Mouse (Mus musculus) Patski (cell line): ENCODE data around the gene Trank1. TPM values are rescaled to one million over a fixed set of nuclear protein-coding genes. Genes with fewer than 3 reads are reported as not detected.

ENCODE experiments used
- ATAC-seq: fragments of 100-300 bp; one replicate; pipeline ENCODE4 v1.8.0; 2021
- CTCF ChIA-PET: fragments of 350-600 bp; sonication (Branson Sonifier 250); formaldehyde crosslinking; loops from one replicate; lab custom pipeline; 2022; ENCODE audit warnings: inconsistent platforms; lab: Charles Lee
- POLR2A ChIA-PET: fragments of 350-600 bp; sonication (Branson Sonifier 250); formaldehyde crosslinking; loops from one replicate; lab custom pipeline; 2022; ENCODE audit warnings: antibody characterized with exemption, inconsistent platforms; lab: Charles Lee
- DNase-seq: peaks from one replicate; pipeline ENCODE4 v3.0.0-alpha.2; 2011; ENCODE audit warnings: low read depth, low spot score
- H3K27me3 ChIP-seq: fragments of 371-371 bp; one replicate; pipeline ENCODE4 v1.5.1; 2021
- CTCF ChIP-seq: fragments of 100-300 bp; IDR thresholded peaks from one replicate; pipeline ENCODE4 v1.5.1; 2021
- in situ Hi-C: fragments of 300-500 bp; cut with MboI; formaldehyde crosslinking; loops from 3 replicates; pipeline ENCODE4 v1.11.1; 2018; ENCODE audit warnings: low pct_unique_long_range_greater_than_20kb, mixed read lengths
- polyA plus RNA-seq: library from polyadenylated mRNA; unstranded; gene quantifications from one replicate; pipeline ENCODE4 v1.2.3, GENCODE M21; 2021

Trank1 gene
- polyA plus RNA-seq, 1 experiment from 2014 or later: 8.6 TPM

DNA sequence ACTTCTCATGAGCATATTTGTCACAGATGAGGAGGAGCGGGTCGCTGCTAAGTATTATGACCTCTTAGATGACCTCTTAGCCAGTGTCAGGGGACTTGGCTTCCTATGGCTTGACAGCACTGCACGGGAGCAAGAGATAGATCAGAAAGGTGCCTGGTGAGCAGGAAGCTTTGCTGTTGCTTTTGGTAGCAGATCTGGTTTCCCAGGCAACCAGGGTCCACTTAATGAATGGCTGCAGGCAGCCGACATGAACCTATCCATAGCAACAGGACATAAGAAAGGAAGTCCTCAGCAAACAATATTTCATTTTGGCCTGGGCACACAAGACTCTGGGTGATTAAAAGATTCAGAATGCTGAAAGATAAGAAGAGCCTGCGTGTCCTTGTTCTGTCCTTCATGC, 25.9 kb upstream of the Trank1 start:
- no peak for TF ChIP-seq CTCF
- DNase-seq: no peak
- POLR2A ChIA-PET: no interaction called here

DNA sequence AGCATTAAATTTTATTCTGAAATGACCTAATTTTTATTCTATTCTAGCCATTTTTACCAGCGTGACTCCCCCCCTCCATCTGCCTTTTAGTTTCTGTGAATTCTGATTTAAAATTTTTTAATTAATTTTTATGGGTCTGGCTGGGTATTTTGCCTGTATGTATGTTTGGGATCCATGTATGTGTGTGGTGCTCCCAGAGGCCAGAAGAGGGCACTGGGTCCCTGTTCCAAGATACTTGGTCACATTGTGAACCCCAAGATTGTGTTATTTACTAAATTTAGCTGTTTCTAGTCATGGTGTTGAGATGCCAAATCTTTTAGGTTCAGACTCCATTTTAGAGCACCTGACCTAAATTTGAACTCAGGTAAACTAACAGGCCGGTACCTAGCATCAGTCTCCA, 25.1 kb upstream of the Trank1 start:
- no peak for DNase-seq
- in situ Hi-C loops: no loop called here
- no peak for ATAC-seq
- H3K27me3 ChIP-seq: no peaks in the 10 kb centered on the region
- CTCF ChIA-PET: interaction anchor here (1.4 kb wide), 1 partner anchor 189 kb away, joined by 3 read pairs; no protein-coding TSS in a partner anchor
- peak; percentile 52 for TF ChIP-seq CTCF
- POLR2A ChIA-PET: no interaction called here

More for the DNA sequence above, 25.9 kb upstream of the Trank1 start:
- ATAC-seq: no peak
- H3K27me3 ChIP-seq: no peaks in the 10 kb centered on the region
- CTCF ChIA-PET: no interaction called here
- in situ Hi-C loops: no loop called here

DNA sequence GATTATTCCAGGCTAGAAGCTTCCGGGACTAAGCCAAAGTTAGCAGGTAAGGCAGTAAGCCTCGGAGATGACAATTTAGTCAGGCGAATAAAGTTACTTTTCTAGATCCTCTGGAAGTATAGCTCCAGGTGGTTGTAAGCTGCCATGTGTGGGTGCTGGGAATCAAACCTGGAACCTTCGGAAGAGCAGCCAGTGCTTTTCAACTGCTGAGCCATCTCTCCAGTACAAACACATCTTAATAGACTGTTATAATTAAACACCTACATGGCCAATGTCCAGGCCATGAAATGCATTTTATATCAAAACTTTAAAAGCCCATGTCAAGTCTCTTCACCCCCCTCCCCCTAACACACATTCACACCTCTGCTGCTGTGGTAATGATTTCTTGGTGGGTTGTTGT, 23.6 kb upstream of the Trank1 start:
- no peak for DNase-seq
- no peaks in the 10 kb centered on the region for H3K27me3 ChIP-seq
- in situ Hi-C loops: no loop called here
- POLR2A ChIA-PET: interaction anchor here (0.6 kb wide), 1 partner anchor 9 kb away, joined by 3 read pairs; no protein-coding TSS in a partner anchor
- TF ChIP-seq CTCF: no peak
- ATAC-seq: no peak
- CTCF ChIA-PET: interaction anchor here (1.4 to 4.7 kb wide), 3 partner anchors 15 to 188 kb away, joined by 3 to 65 read pairs (median 11); no protein-coding TSS in a partner anchor

DNA sequence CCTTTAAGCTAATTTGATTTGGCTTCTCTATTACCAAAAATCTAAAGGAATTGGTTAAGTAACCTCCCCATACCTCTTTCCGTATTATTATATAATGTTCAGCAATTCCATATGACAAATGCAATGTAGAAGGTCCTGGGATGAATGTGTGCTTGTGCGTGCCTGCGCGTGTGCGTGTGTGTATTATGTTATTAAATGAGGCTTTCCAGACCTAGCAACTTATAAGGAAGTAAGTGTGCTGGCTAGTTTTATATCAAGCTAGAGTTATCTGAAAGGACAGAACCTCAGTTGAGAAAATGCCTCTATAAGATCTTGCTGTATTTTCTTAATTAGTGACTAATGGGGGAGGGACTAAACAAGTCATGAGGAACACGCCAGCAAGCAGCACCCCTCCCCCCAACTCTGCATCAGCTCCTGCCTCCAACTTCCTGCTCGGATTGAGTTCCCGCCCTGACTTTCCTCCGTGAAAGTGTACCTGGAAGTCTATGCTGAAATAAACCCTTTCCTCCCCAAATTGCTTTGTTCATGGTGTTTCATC, 22.2 kb upstream of the Trank1 start:
- peak; percentile 15 for ATAC-seq

DNA sequence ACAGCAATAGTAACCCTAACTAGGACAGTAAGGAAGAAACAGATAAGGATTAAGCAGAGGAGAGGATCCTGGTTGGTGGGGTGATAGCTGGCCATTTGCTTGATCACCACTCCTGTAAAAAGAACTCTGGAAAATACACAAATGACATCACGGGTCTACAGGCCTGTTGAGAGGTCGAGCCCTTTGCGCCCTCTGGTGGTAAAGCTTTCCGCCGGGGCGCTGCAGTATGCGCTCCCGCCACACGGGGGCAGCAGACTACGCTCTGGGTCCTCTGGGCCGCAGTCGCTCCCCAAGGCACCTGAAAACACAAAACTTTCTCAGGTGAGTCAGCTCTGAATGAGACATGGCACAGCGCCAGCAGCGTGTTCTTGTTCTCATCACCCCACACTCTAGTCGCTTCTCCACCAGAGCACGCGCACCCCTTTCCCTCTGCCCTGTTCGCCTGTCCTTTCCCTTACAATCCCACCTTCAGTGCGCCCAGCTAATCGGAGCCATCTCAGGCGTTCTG, 21.7 kb upstream of the Trank1 start:
- in situ Hi-C loops: no loop called here
- peak; percentile 48 for ATAC-seq
- H3K27me3 ChIP-seq: no peaks in the 10 kb centered on the region
- POLR2A ChIA-PET: interaction anchor here (0.6 to 0.9 kb wide), 2 partner anchors 21 to 470 kb away, joined by 3 to 5 read pairs; partner anchors contain the start of gene Trank1
- peak; percentile 100 for TF ChIP-seq CTCF
- CTCF ChIA-PET: interaction anchor here (0.9 to 4.7 kb wide), 34 partner anchors 8 to 293 kb away, joined by 3 to 65 read pairs (median 6); no protein-coding TSS in a partner anchor
- no peak for DNase-seq

More for the DNA sequence above, 22.2 kb upstream of the Trank1 start:
- POLR2A ChIA-PET: interaction anchor here (0.6 to 0.9 kb wide), 3 partner anchors 22 to 1197 kb away, joined by 3 to 8 read pairs (median 5); partner anchors contain the start of gene Trank1
- CTCF ChIA-PET: interaction anchor here (0.9 to 4.7 kb wide), 33 partner anchors 8 to 292 kb away, joined by 3 to 65 read pairs (median 6); no protein-coding TSS in a partner anchor
- TF ChIP-seq CTCF: no peak
- in situ Hi-C loops: no loop called here
- no peaks in the 10 kb centered on the region for H3K27me3 ChIP-seq
- DNase-seq: no peak

DNA sequence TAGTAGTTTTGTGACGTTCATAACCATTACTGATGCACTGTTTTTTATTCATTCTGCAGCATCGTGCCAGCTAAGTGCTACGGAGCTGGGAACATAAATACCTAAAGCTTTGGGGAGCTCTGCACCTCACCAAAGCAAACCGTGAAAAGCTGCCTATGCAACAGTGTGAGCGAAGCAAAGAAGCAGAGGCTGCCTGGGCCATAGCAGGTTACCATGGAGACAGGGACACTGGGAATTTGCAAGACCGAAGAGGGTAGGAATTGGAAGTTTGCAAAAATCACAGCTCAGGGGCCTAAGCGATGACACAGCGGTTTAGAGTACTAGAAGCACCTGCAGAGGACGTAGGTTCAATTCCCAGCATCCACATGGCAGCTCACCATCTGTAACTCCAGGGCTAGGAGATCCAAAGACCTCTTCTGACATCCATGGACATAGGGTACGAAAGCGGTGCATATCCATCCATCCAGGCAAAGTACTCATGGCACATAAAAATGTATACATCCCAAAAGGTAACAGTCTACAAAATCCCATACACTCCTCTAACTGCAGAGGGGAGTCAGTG, 20.9 kb upstream of the Trank1 start:
- in situ Hi-C loops: no loop called here
- no peaks in the 10 kb centered on the region for H3K27me3 ChIP-seq
- ATAC-seq (no peak), DNase-seq (no peak)
- POLR2A ChIA-PET: interaction anchor here (1.2 kb wide), 1 partner anchor 10 kb away, joined by 3 read pairs; no protein-coding TSS in a partner anchor
- CTCF ChIA-PET: interaction anchor here (0.9 to 4.7 kb wide), 27 partner anchors 7 to 294 kb away, joined by 3 to 65 read pairs (median 6); no protein-coding TSS in a partner anchor
- TF ChIP-seq CTCF: no peak

DNA sequence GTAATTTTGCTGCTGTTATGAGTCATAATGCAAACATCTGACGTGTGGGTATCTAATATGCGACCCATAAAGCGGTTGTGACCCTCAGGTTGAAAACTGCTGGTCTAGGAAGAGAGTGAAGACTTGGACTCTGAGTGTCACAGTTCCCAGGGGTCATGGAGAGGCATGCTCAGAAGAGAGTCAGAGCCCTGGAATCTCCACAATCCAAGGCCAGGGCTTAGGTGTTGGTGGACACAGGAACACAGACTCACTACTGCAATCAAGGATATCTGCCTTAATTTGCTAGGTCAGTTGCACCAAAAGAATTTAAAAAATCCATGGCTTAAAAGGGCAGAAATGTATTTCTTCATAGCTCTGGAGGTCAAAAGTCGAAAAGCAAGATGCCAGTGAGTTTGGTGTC, 18.3 kb upstream of the Trank1 start:
- ChIA-PET CTCF (interaction anchor here (1.0 to 1.2 kb wide), 2 partner anchors 11 to 13 kb away, joined by 3 read pairs; no protein-coding TSS in a partner anchor), POLR2A (no interaction called here)
- in situ Hi-C loops: no loop called here
- ATAC-seq: peak; percentile 62
- no peak for DNase-seq
- no peak for TF ChIP-seq CTCF
- no peaks in the 10 kb centered on the region for H3K27me3 ChIP-seq

DNA sequence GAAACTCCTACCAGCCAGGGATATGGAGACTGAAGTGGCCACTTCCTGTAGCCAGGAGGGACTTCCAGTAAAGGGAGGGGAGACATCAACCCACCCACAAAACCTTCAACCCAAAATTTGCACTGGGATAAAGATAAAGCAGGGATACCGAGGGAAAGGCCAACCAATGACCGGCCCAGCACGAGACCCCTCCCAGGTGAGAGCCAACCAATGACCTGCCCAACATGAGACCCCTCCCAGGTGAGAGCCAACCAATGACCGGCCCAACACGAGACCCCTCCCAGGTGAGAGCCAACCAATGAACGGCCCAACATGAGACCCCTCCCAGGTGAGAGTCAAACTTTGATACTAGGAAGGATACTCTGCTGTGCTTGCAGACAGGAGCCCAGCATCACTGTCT, 16.6 kb upstream of the Trank1 start:
- TF ChIP-seq CTCF: no peak
- in situ Hi-C loops: no loop called here
- ATAC-seq (no peak), DNase-seq (no peak)
- H3K27me3 ChIP-seq: no peaks in the 10 kb centered on the region
- CTCF ChIA-PET: no interaction called here
- POLR2A ChIA-PET: no interaction called here

DNA sequence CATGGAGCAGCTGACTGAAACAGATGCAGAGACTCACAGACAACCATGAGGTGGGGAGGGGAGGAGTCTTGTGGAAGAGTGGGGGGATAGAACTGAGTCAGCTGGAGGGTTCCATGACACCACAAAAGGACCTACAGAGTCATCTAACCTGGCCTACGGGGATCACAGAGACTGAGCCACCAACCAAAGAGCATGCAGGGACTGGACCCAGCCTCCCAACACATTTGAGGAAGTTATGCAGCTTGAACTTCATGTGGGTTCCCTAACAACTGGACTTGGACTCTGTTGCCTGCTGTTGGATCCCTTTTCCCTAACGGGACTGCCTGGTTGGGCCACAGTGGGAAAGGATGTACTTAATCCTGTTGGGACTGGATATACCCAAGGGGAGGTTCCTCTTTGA, 16.2 kb upstream of the Trank1 start:
- in situ Hi-C loops: no loop called here
- no peak for TF ChIP-seq CTCF
- ATAC-seq (no peak), DNase-seq (no peak)
- no peaks in the 10 kb centered on the region for H3K27me3 ChIP-seq
- POLR2A ChIA-PET: no interaction called here
- CTCF ChIA-PET: no interaction called here

DNA sequence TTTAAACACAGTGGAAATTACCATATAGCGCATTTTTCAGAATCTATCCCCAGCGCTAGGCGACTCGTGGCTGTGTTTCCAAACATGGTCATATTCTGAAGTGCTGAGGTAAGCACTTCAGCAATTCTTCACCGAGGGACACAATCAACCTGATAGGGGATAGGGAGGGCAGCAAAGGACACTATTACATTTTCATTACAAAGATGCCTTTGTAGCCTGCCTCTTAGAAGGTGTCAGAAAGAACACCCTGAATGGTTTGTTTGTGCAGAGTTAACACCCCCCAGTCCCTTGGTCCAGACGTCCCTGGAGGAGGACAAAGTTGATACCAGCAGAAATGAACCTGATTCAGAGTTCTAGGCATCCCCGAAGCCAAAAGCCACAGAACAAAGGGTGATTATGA, 15.1 kb upstream of the Trank1 start:
- ATAC-seq (no peak), DNase-seq (no peak)
- H3K27me3 ChIP-seq: no peaks in the 10 kb centered on the region
- TF ChIP-seq CTCF: no peak
- CTCF ChIA-PET: no interaction called here
- in situ Hi-C loops: no loop called here
- POLR2A ChIA-PET: no interaction called here

DNA sequence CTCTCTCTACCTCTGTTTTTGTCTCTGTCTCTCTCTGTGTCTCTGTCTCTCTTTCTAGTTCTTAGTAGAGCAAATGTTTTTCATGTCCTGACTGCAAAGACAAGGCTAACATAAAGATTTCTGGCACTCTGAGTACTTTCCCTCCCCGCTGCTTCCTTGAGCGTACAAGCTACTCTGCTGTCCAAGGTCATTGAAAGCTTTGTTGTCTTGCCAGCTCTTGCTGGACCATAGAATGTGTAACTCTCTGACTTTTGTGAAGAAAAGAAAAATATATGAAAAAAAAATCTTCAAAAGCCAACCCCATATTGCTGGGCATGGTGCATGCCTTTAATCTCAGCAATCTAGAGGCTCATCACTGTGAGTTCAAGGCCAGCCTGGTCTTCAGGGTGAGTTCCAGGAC, 12.9 kb upstream of the Trank1 start:
- in situ Hi-C loops: no loop called here
- no peaks in the 10 kb centered on the region for H3K27me3 ChIP-seq
- POLR2A ChIA-PET: no interaction called here
- no peak for DNase-seq
- no peak for ATAC-seq
- no peak for TF ChIP-seq CTCF
- CTCF ChIA-PET: interaction anchor here (1.2 to 2.0 kb wide), 4 partner anchors 8 to 17 kb away, joined by 3 to 7 read pairs (median 4); no protein-coding TSS in a partner anchor
